ENCODE assay signal across 14 mouse cellular contexts in the genomic region with DNA sequence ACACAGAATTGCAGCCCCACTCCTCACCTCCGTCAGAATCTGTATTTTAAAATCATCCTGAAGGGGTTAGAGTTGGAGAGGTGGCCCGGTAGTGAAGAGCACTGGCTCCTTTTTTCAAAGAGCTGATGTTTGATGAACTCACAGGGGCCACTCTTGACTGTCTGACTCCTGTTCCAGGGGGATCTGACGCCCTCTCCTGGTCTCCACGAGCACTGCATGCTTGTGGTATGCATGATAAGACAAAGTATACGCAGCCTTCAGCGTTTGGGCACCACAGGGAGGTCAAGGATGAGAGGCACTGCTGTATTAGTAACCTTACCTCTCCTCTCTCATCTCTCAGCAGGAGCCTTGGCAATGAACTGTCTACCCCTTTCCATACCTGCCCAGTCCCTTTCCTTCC. TPM values are rescaled to one million over a fixed set of nuclear protein-coding genes. Genes with fewer than 3 reads are reported as not detected.
DNase-seq lines count a peak whose midpoint lies in the region; ATAC-seq and TF ChIP-seq lines count a peak whose summit lies in the region.
"Had no signal": no experiment of that assay in that cellular context is flagged by ENCODE, and none has a peak within 500 bp of the region (broad histone marks: within the 10 kb centered on the region; RNA-seq: fewer than 3 reads in every experiment).

No protein-coding gene starts in this region.

- H3K4me1 ChIP-seq in embryonic facial prominence, embryonic 11.5 days (ENCODE audit: control insufficient read depth, insufficient read depth, low read length), result peaks cover 7% of the 10 kb centered on the region
- peaks cover 29% of the 10 kb centered on the region for H3K4me1 ChIP-seq in embryonic facial prominence, embryonic 10.5 days
- H3K4me1 ChIP-seq in lung, embryonic 14.5 days (ENCODE audit: insufficient read depth), result peaks cover 20% of the 10 kb centered on the region
- H3K4me1 ChIP-seq in liver, postnatal 0 days (ENCODE audit: insufficient read depth), result peaks cover 5% of the 10 kb centered on the region

- 69% methylated on average over 6 of the region's 6 CpGs for WGBS in embryonic facial prominence, embryonic 11.5 days
- WGBS in embryonic facial prominence, embryonic 10.5 days, result 65% methylated on average over 6 of the region's 6 CpGs
- WGBS in lung, embryonic 14.5 days, result 45% methylated on average over 6 of the region's 6 CpGs
- WGBS in liver, postnatal 0 days (ENCODE audit: insufficient replicate concordance), result 46% methylated on average over 6 of the region's 6 CpGs

- ATAC-seq in embryonic facial prominence, embryonic 11.5 days (replicated peaks; ENCODE audit: insufficient number of reproducible peaks, low FRiP score, low TSS enrichment, low read depth), result no peak
- no peak for ATAC-seq in lung, embryonic 14.5 days (ENCODE audit: insufficient read depth)
- no peak for ATAC-seq in liver, postnatal 0 days

- H3K4me2 ChIP-seq in embryonic facial prominence, embryonic 11.5 days (ENCODE audit: low read depth, low read length), result no peak overlapping the region
- no peak overlapping the region for H3K4me2 ChIP-seq in lung, embryonic 14.5 days
- no peak overlapping the region for H3K4me2 ChIP-seq in liver, postnatal 0 days (ENCODE audit: low read depth, low read length)
- H3K4me2 ChIP-seq: heart, embryonic 11.5 days; hindbrain, embryonic 12.5 days had no signal

- no peak overlapping the region for H3K4me3 ChIP-seq in embryonic facial prominence, embryonic 11.5 days (ENCODE audit: low read depth, low read length)
- H3K4me3 ChIP-seq in embryonic facial prominence, embryonic 10.5 days, result no peak overlapping the region
- H3K4me3 ChIP-seq in lung, embryonic 14.5 days (ENCODE audit: low read depth, low read length), result no peak overlapping the region
- H3K4me3 ChIP-seq in liver, postnatal 0 days (ENCODE audit: low read depth, low read length), result no peak overlapping the region
- H3K4me3 ChIP-seq: hindbrain, embryonic 12.5 days; left cerebral cortex, adult 2 months had no signal

- intact Hi-C loops in left cerebral cortex, postnatal 14 days (cut with DNase I), result no loop called here

- peaks cover 7% of the 10 kb centered on the region for H3K36me3 ChIP-seq in embryonic facial prominence, embryonic 11.5 days (replicated peaks; ENCODE audit: control insufficient read depth, insufficient read depth, low read depth, low read length)
- H3K36me3 ChIP-seq in embryonic facial prominence, embryonic 10.5 days (replicated peaks), result peaks cover 58% of the 10 kb centered on the region
- peaks cover 28% of the 10 kb centered on the region for H3K36me3 ChIP-seq in lung, embryonic 14.5 days (ENCODE audit: insufficient read depth)
- peaks cover 21% of the 10 kb centered on the region; the same call in 1 of the 2 replicates for H3K36me3 ChIP-seq in liver, postnatal 0 days (replicated peaks; ENCODE audit: insufficient read depth, low read length)

- DNase-seq in embryonic facial prominence, embryonic 11.5 days (ENCODE audit: low spot score), result peak; percentile 8
- DNase-seq in embryonic facial prominence, embryonic 10.5 days (ENCODE audit: low spot score), result no peak
- no peak for DNase-seq in lung, embryonic 14.5 days
- DNase-seq in lung, postnatal 36 days, result no peak
- DNase-seq in R1 (ENCODE audit: low read depth, low spot score), result peak; percentile 28
- DNase-seq in liver, postnatal 0 days, result no peak
- no peak for DNase-seq in neural tube, embryonic 10.5 days (ENCODE audit: extremely low spot score, low spot score)
- DNase-seq in left cerebral cortex, postnatal 14 days (ENCODE audit: low spot score in 2 of 2), result no peak
- DNase-seq: cerebellum, adult 9-11 months; kidney, postnatal 14 days; retina, postnatal 1 day had no signal

- no peak overlapping the region for H3K9ac ChIP-seq in embryonic facial prominence, embryonic 11.5 days (replicated peaks; ENCODE audit: low read length)
- H3K9ac ChIP-seq in lung, embryonic 14.5 days, result no peak overlapping the region
- H3K9ac ChIP-seq in liver, postnatal 0 days (replicated peaks), result no peak overlapping the region
- H3K9ac ChIP-seq: hindbrain, embryonic 12.5 days had no signal

- no peaks in the 10 kb centered on the region for H3K9me3 ChIP-seq in embryonic facial prominence, embryonic 11.5 days (replicated peaks; ENCODE audit: control insufficient read depth, low read length)
- H3K9me3 ChIP-seq in embryonic facial prominence, embryonic 10.5 days, result no peaks in the 10 kb centered on the region
- no peaks in the 10 kb centered on the region for H3K9me3 ChIP-seq in lung, embryonic 14.5 days (ENCODE audit: low read depth, low read length)
- no peaks in the 10 kb centered on the region for H3K9me3 ChIP-seq in liver, postnatal 0 days (ENCODE audit: low read length)
- H3K9me3 ChIP-seq: hindbrain, embryonic 12.5 days had no signal

- TF ChIP-seq CTCF in lung, embryonic 14.5 days (IDR thresholded peaks at IDR 0.05; ENCODE audit: low read depth), result peak; percentile 40; the same call in 1 of the 2 replicates
- TF ChIP-seq CTCF in liver, postnatal 0 days (IDR thresholded peaks at IDR 0.05; ENCODE audit: low read depth), result peak; percentile 58

- TF ChIP-seq EP300 in liver, postnatal 0 days (IDR thresholded peaks at IDR 0.05; ENCODE audit: low read depth), result no peak

- H3K27me3 ChIP-seq in embryonic facial prominence, embryonic 11.5 days (ENCODE audit: control insufficient read depth, insufficient read depth, low read length), result no peaks in the 10 kb centered on the region
- no peaks in the 10 kb centered on the region for H3K27me3 ChIP-seq in embryonic facial prominence, embryonic 10.5 days (replicated peaks; ENCODE audit: low read depth, poor library complexity, severe bottlenecking)
- no peaks in the 10 kb centered on the region for H3K27me3 ChIP-seq in lung, embryonic 14.5 days (ENCODE audit: insufficient read depth, low read length)
- H3K27me3 ChIP-seq in liver, postnatal 0 days (ENCODE audit: insufficient read depth, low read length), result no peaks in the 10 kb centered on the region
- H3K27me3 ChIP-seq: hindbrain, embryonic 12.5 days had no signal

- no peak overlapping the region for H3K27ac ChIP-seq in embryonic facial prominence, embryonic 11.5 days (replicated peaks; ENCODE audit: low read depth, low read length)
- no peak overlapping the region for H3K27ac ChIP-seq in embryonic facial prominence, embryonic 10.5 days (replicated peaks)
- no peak overlapping the region for H3K27ac ChIP-seq in lung, embryonic 14.5 days (ENCODE audit: low read depth)
- 0 out of 2 replicates have a peak overlapping the region, but pooled peaks have one; percentile 11 for H3K27ac ChIP-seq in liver, postnatal 0 days (ENCODE audit: low read depth)
- H3K27ac ChIP-seq: hindbrain, embryonic 12.5 days; left cerebral cortex, adult 2 months had no signal

RNA-seq across cellular contexts. Expression of gene Cfap43, which starts 19.1 kb away (rescaled TPM):
- 0.06 TPM in 1 of 2 replicates, not detected in the other for polyA plus RNA-seq in embryonic facial prominence, embryonic 11.5 days (2014; fragmentation: Nextera tagmentation; extraction: Ambion mirVana)
- 0.02 and 0.08 TPM in 2 replicates for polyA plus RNA-seq in embryonic facial prominence, embryonic 10.5 days (2016; fragmentation: Nextera tagmentation; extraction: Ambion mirVana)
- 0.14 and 0.15 TPM in 2 replicates for polyA plus RNA-seq in lung, embryonic 14.5 days (2014; fragmentation: Nextera tagmentation; extraction: Ambion mirVana)
- 0.05 TPM in 1 of 2 replicates, not detected in the other for polyA plus RNA-seq in liver, postnatal 0 days (2015; fragmentation: Nextera tagmentation; extraction: Ambion mirVana)
- total RNA-seq in left cerebral cortex, postnatal 14 days (2021), result 1 to 10 TPM in 1 of 2 experiments, under 1 TPM in 1; 0.34 to 1.2 TPM
- polyA plus RNA-seq: heart, embryonic 11.5 days had no signal

RNA-seq across cellular contexts. Expression of gene Itprip, which starts 19.1 kb away (rescaled TPM):
- polyA plus RNA-seq in embryonic facial prominence, embryonic 11.5 days (2014; fragmentation: Nextera tagmentation; extraction: Ambion mirVana), result 10.4 and 12.3 TPM in 2 replicates
- 19.9 and 21.4 TPM in 2 replicates for polyA plus RNA-seq in embryonic facial prominence, embryonic 10.5 days (2016; fragmentation: Nextera tagmentation; extraction: Ambion mirVana)
- polyA plus RNA-seq in lung, embryonic 14.5 days (2014; fragmentation: Nextera tagmentation; extraction: Ambion mirVana), result 14.7 and 15.2 TPM in 2 replicates
- polyA plus RNA-seq in liver, postnatal 0 days (2015; fragmentation: Nextera tagmentation; extraction: Ambion mirVana), result 2.4 and 2.8 TPM in 2 replicates
- total RNA-seq in left cerebral cortex, postnatal 14 days (2021), result 1 to 10 TPM in 1 of 2 experiments, under 1 TPM in 1; 0.94 to 1.1 TPM

RNA-seq across cellular contexts. Expression of gene Gsto2, which starts 34.7 kb away (rescaled TPM):
- polyA plus RNA-seq in embryonic facial prominence, embryonic 11.5 days (2014; fragmentation: Nextera tagmentation; extraction: Ambion mirVana), result 0.77 and 1.3 TPM in 2 replicates
- 0.74 and 1.0 TPM in 2 replicates for polyA plus RNA-seq in embryonic facial prominence, embryonic 10.5 days (2016; fragmentation: Nextera tagmentation; extraction: Ambion mirVana)
- 0.72 and 1.4 TPM in 2 replicates for polyA plus RNA-seq in lung, embryonic 14.5 days (2014; fragmentation: Nextera tagmentation; extraction: Ambion mirVana)
- 0.25 and 0.39 TPM in 2 replicates for polyA plus RNA-seq in liver, postnatal 0 days (2015; fragmentation: Nextera tagmentation; extraction: Ambion mirVana)
- 1 to 10 TPM; 1.4 to 1.7 TPM for total RNA-seq in left cerebral cortex, postnatal 14 days (2021)

RNA-seq across cellular contexts. Expression of gene Cfap58, which starts 37.5 kb away (rescaled TPM):
- 0.10 TPM in 1 of 2 replicates, not detected in the other for polyA plus RNA-seq in embryonic facial prominence, embryonic 11.5 days (2014; fragmentation: Nextera tagmentation; extraction: Ambion mirVana)
- polyA plus RNA-seq in embryonic facial prominence, embryonic 10.5 days (2016; fragmentation: Nextera tagmentation; extraction: Ambion mirVana), result not detected in 2 replicates
- polyA plus RNA-seq in lung, embryonic 14.5 days (2014; fragmentation: Nextera tagmentation; extraction: Ambion mirVana), result 0.14 TPM in 1 of 2 replicates, not detected in the other
- not detected in 2 replicates for polyA plus RNA-seq in liver, postnatal 0 days (2015; fragmentation: Nextera tagmentation; extraction: Ambion mirVana)
- under 1 TPM; 0.24 to 0.55 TPM for total RNA-seq in left cerebral cortex, postnatal 14 days (2021)

RNA-seq across cellular contexts. Expression of gene Gsto1, which starts 45.2 kb away (rescaled TPM):
- 183 and 196 TPM in 2 replicates for polyA plus RNA-seq in embryonic facial prominence, embryonic 11.5 days (2014; fragmentation: Nextera tagmentation; extraction: Ambion mirVana)
- 189 and 190 TPM in 2 replicates for polyA plus RNA-seq in embryonic facial prominence, embryonic 10.5 days (2016; fragmentation: Nextera tagmentation; extraction: Ambion mirVana)
- polyA plus RNA-seq in lung, embryonic 14.5 days (2014; fragmentation: Nextera tagmentation; extraction: Ambion mirVana), result 80.5 and 80.6 TPM in 2 replicates
- 151 and 198 TPM in 2 replicates for polyA plus RNA-seq in liver, postnatal 0 days (2015; fragmentation: Nextera tagmentation; extraction: Ambion mirVana)
- 10 to 100 TPM; 58.1 to 62.5 TPM for total RNA-seq in left cerebral cortex, postnatal 14 days (2021)

Comparison
In these comparisons a context has a peak if more than half of its experiments do, and no peak if none do; other contexts are left out.
1. DNase-seq: peak in embryonic facial prominence, embryonic 11.5 days (single experiment) and R1 (single experiment); none in embryonic facial prominence, embryonic 10.5 days (single experiment), lung, embryonic 14.5 days (single experiment), lung, postnatal 36 days (single experiment), liver, postnatal 0 days (single experiment), neural tube, embryonic 10.5 days (single experiment) and left cerebral cortex, postnatal 14 days (0 of 2).